Mouse (Mus musculus) bone marrow, adult 2 months (tissue): ENCODE measurements around the gene Dlx3.

ENCODE experiments used
- CTCF ChIP-seq: fragments of 200-500 bp; IDR thresholded peaks from 2 replicates; pipeline ENCODE4 v1.5.1; 2011; ENCODE audit warnings: low read length, control low read depth; ENCODE audit not compliant: control insufficient read depth, insufficient read depth
- POLR2A ChIP-seq: fragments of 200-500 bp; IDR thresholded peaks from 2 replicates; pipeline ENCODE4 v1.6.1; 2011; ENCODE audit warnings: low read depth, mild to moderate bottlenecking, control low read depth, low read length, borderline replicate concordance; ENCODE audit not compliant: control insufficient read depth

- no peak for TF ChIP-seq CTCF
- TF ChIP-seq POLR2A = no peak
Observed at GRCm38 (mm10) chr11:95119990-95120632, at the start of gene Dlx3.
